Mouse (Mus musculus): ENCODE data around the gene Olfr221. TPM values are rescaled to one million over a fixed set of nuclear protein-coding genes. Genes with fewer than 3 reads are reported as not detected.
A peak's percentile ranks its signal among the peaks of the same experiment; 100 is the strongest.

Olfr221 gene
- total RNA-seq, 2 experiments from 2014 or later = not detected

GRCm38 (mm10) chr14:52006771-52007170, 35.5 kb downstream of the Olfr221 start:
- intact Hi-C loops (cut with DNase I) = no loop called here
- DNase-seq = no peak

GRCm38 (mm10) chr14:52006241-52006640, 36.0 kb downstream of the Olfr221 start:
- peak in 1 of 2 experiments; percentile 48 for DNase-seq
- intact Hi-C loops (cut with DNase I) = no loop called here

GRCm38 (mm10) chr14:52005616-52006015, 36.6 kb downstream of the Olfr221 start:
- intact Hi-C loops (cut with DNase I) = no loop called here

GRCm38 (mm10) chr14:52005141-52005540, 37.1 kb downstream of the Olfr221 start:
- DNase-seq = no peak
- intact Hi-C loops (cut with DNase I) = no loop called here

More at GRCm38 (mm10) chr14:52005616-52006015, 36.6 kb downstream of the Olfr221 start:
- DNase-seq = no peak

- peak in 1 of 2 experiments; percentile 41 for DNase-seq
- intact Hi-C loops (cut with DNase I) = no loop called here
These were observed 38.2 kb downstream of the Olfr221 start for GRCm38 (mm10) chr14:52003981-52004495.

GRCm38 (mm10) chr14:51997483-51997882, 44.8 kb downstream of the Olfr221 start:
- DNase-seq = no peak
- intact Hi-C loops (cut with DNase I) = no loop called here

GRCm38 (mm10) chr14:51996866-51997265, 45.4 kb downstream of the Olfr221 start:
- peak in 1 of 2 experiments; percentile 30 for DNase-seq
- intact Hi-C loops (cut with DNase I) = no loop called here

- peak in 1 of 2 experiments; percentile 45 for DNase-seq
- intact Hi-C loops (cut with DNase I) = no loop called here
These were observed 45.9 kb downstream of the Olfr221 start for GRCm38 (mm10) chr14:51996231-51996841.

GRCm38 (mm10) chr14:51995219-51995871, 46.9 kb downstream of the Olfr221 start:
- intact Hi-C loops (cut with DNase I) = no loop called here
- no peak for DNase-seq

GRCm38 (mm10) chr14:51994453-51994852, 47.8 kb downstream of the Olfr221 start:
- intact Hi-C loops (cut with DNase I) = no loop called here
- DNase-seq = no peak

GRCm38 (mm10) chr14:51989461-51989970, 52.7 kb downstream of the Olfr221 start:
- intact Hi-C loops (cut with DNase I) = no loop called here

GRCm38 (mm10) chr14:51988731-51989130, 53.5 kb downstream of the Olfr221 start:
- intact Hi-C loops (cut with DNase I) = no loop called here
- no peak for DNase-seq

More at GRCm38 (mm10) chr14:51989461-51989970, 52.7 kb downstream of the Olfr221 start:
- no peak for DNase-seq

- intact Hi-C loops (cut with DNase I) = no loop called here
- no peak for DNase-seq
These were observed 55.1 kb downstream of the Olfr221 start for GRCm38 (mm10) chr14:51987177-51987576.

GRCm38 (mm10) chr14:51986153-51986505, 56.1 kb downstream of the Olfr221 start:
- no peak for DNase-seq
- intact Hi-C loops (cut with DNase I) = no loop called here

GRCm38 (mm10) chr14:51985301-51986152, 56.7 kb downstream of the Olfr221 start:
- DNase-seq = peak; percentile 89 to 93
- intact Hi-C loops (cut with DNase I) = no loop called here

GRCm38 (mm10) chr14:51984247-51985231, 57.7 kb downstream of the Olfr221 start, which contains the start of gene Arhgef40:
TSS of gene Arhgef40 (plus strand) at chr14:51984719.
- intact Hi-C loops (cut with DNase I) = loop anchor here (5.0 kb wide), 2 partner anchors 52 to 77 kb away; no protein-coding TSS in a partner anchor
- peak; percentile 84 to 88 for DNase-seq

Measured in heart, postnatal 10 days (tissue).